Mouse (Mus musculus): Measurements from ENCODE around the gene Ssh2.

DNA sequence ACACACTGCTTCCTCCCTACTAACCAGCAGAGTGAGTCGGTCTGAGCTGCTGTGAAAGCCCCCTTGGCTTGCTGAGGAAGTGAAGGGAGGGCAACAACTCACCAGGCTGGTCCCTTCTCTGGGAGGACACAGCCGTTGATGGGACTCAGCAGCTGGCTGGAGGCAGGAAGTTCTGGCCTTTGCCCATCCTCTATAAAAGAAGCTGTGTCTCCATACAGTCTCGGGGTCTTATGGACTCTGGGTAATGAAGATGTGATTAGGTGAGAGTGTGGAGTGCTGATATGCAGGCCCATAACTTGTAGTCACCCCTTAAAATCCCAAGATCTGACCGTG lies 278.2 kb downstream of the Ssh2 start:
- TF ChIP-seq EP300 (optimal IDR thresholded peaks at IDR 0.05): no peak
- TF ChIP-seq CTCF (IDR thresholded peaks at IDR 0.05; ENCODE audit: low read depth): no peak
